Mouse (Mus musculus): Measurements from ENCODE around the gene Nr1h4.

- no peak for TF ChIP-seq CTCF (IDR thresholded peaks at IDR 0.05; ENCODE audit: borderline replicate concordance, extremely low read depth, insufficient read depth, insufficient read length)
- TF ChIP-seq POLR2A (IDR thresholded peaks at IDR 0.05; ENCODE audit: borderline replicate concordance, extremely low read depth, insufficient read depth, insufficient read length, poor library complexity, severe bottlenecking) = no peak
Observed at GRCm38 (mm10) chr10:89435920-89436319, 97.5 kb downstream of the Nr1h4 start.
